Mouse (Mus musculus) forebrain, embryonic 15.5 days (tissue): Measurements from ENCODE around the gene A1cf. TPM values are rescaled to one million over a fixed set of nuclear protein-coding genes. Genes with fewer than 3 reads are reported as not detected.

Source experiments
- ATAC-seq: fragments of 200-750 bp; cut with Nextera tagmentation; replicated peaks from 2 replicates; pipeline ENCODE4 v1.8.0; 2017; ENCODE audit warnings: mild to moderate bottlenecking, moderate TSS enrichment, moderate library complexity
- H3K27ac ChIP-seq: fragments of 300-500 bp; sonication (generic); replicated peaks from 2 replicates; pipeline ENCODE4 v1.5.1; 2015; ENCODE audit warnings: mild to moderate bottlenecking, inconsistent platforms
- H3K27me3 ChIP-seq: fragments of 300-500 bp; sonication (generic); 2 replicates; pipeline ENCODE4 v1.6.1; 2015; ENCODE audit warnings: inconsistent platforms
- H3K36me3 ChIP-seq: fragments of 300-500 bp; sonication (generic); 2 replicates; pipeline ENCODE4 v1.6.1; 2015; ENCODE audit warnings: mild to moderate bottlenecking, inconsistent platforms
- H3K4me1 ChIP-seq: fragments of 300-500 bp; sonication (generic); 2 replicates; pipeline ENCODE4 v1.6.1; 2015; ENCODE audit warnings: inconsistent platforms
- H3K4me2 ChIP-seq: fragments of 300-500 bp; sonication (generic); replicated peaks from 2 replicates; pipeline ENCODE4 v1.6.1; 2015; ENCODE audit warnings: mild to moderate bottlenecking, inconsistent platforms
- H3K4me3 ChIP-seq: fragments of 300-500 bp; sonication (generic); 2 replicates; pipeline ENCODE4 v1.5.1; 2015; ENCODE audit warnings: mild to moderate bottlenecking, inconsistent platforms
- H3K9ac ChIP-seq: fragments of 300-500 bp; sonication (generic); replicated peaks from 2 replicates; pipeline ENCODE4 v1.6.1; 2015; ENCODE audit warnings: mild to moderate bottlenecking, inconsistent platforms
- H3K9me3 ChIP-seq: fragments of 300-500 bp; sonication (generic); 2 replicates; pipeline ENCODE4 v1.6.1; 2016; ENCODE audit warnings: inconsistent platforms
- WGBS: fragments of 180-500 bp; shearing (Covaris S2); methylation state at CpG from one replicate; pipeline ENCODE4 v1.1.7; 2015; ENCODE audit warnings: mixed read lengths; 5-methylcytosine and 5-hydroxymethylcytosine counted together
- polyA plus RNA-seq: library from polyadenylated mRNA; unstranded; fragments of >200 nt; fragmentation: Nextera tagmentation; extraction: Ambion mirVana; gene quantifications from 2 replicates; pipeline ENCODE4 v1.2.1, GENCODE M21; 2015

Gene A1cf
- polyA plus RNA-seq, 1 experiment from 2014 or later, result not detected

DNA sequence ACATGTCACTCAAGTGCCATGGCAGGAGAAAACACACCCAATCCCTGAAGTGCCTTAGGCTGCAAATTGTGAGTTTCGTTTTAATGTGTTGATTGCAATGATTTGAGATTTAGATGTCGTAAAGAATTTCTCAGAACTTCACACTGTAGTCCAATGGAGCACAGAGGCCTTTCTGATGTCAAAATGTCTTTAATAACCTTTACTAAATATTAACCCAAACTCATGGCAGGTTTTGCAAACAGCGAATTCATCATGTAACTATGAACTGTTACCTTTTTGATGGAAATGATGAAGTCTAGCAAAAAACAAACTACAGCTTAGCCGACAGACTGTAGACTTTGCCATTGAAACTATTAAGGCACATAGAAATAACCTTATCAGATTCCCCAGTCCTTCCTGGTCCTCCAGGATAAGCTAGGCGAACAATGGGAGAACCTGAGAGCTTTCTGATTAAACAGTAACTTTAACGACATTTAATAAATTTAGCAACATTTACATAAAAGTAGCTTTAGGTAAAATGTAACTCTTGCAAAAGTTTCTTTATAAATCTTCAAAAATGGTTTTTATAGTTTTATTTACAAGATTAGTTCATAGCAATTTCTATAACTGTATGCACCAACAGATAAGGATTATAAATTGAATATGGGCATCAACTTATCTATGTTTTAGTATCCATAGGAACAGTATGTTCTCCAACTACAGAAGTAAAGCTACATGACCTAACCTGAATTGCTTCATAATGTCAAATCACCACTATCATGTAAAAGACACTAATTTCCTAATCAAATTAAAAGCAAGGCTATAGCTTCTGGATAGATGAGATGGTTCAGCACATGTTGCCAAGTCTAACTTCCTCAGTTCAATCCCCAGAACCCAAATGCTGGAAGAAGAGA lies 22.7 kb downstream of the A1cf start:
- no peak overlapping the region for H3K4me3 ChIP-seq
- H3K27me3 ChIP-seq, result no peaks in the 10 kb centered on the region
- H3K4me1 ChIP-seq, result no peaks in the 10 kb centered on the region
- H3K4me2 ChIP-seq, result no peak overlapping the region
- H3K9me3 ChIP-seq, result no peaks in the 10 kb centered on the region
- 90% methylated on average over 6 of the region's 6 CpGs for WGBS
- no peak overlapping the region for H3K27ac ChIP-seq
- ATAC-seq, result no peak
- H3K36me3 ChIP-seq, result no peaks in the 10 kb centered on the region
- H3K9ac ChIP-seq, result no peak overlapping the region

DNA sequence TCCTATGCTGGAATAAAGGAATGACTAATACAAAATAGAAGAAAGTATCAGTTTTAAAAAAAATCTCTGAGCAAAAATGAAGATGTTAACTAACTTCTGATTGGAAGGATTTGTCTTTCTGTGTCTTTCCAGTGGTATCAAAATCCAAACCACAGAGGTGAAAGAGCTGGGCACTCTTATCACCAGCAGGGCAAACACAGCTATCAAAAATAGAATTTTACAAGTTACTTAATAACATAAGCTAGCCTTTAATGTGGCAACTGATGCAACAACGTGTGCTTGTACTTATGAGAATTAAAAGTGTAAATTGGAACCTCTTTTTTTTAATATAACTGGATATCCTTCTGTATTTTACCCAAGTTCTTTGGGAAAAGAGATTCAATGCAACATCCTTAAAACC lies 27.4 kb downstream of the A1cf start:
- Histone ChIP-seq H3K36me3 (no peaks in the 10 kb centered on the region), H3K9ac (no peak overlapping the region), H3K4me1 (no peaks in the 10 kb centered on the region), H3K4me3 (no peak overlapping the region), H3K4me2 (no peak overlapping the region), H3K9me3 (no peaks in the 10 kb centered on the region), H3K27me3 (no peaks in the 10 kb centered on the region), H3K27ac (no peak overlapping the region)
- 86% methylated on average over 1 of the region's 1 CpGs for WGBS
- no peak for ATAC-seq

DNA sequence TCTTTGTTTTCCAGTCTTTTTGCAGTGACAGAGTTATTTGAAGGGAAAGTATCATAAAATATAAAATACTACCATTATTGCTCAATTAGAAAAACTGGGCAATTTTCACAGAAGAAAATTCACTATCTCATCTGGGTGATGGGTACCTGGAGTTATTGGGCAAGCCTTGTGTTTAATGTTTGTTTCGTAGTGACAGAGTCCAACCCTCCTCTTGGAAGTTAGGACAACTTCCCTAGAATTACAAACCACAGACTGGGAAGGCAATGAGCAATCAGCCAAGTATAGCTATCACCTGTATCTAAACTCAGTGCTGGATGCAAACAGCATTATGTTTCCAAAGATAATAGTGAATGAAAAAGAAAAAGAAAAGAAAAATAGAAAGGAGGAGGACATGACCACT lies 28.1 kb downstream of the A1cf start:
- no peak overlapping the region for H3K4me3 ChIP-seq
- ATAC-seq, result no peak
- H3K4me2 ChIP-seq, result no peak overlapping the region
- H3K4me1 ChIP-seq, result no peaks in the 10 kb centered on the region
- no peaks in the 10 kb centered on the region for H3K36me3 ChIP-seq
- no peaks in the 10 kb centered on the region for H3K27me3 ChIP-seq
- H3K9ac ChIP-seq, result no peak overlapping the region
- 92% methylated on average over 1 of the region's 1 CpGs for WGBS
- H3K9me3 ChIP-seq, result no peaks in the 10 kb centered on the region
- no peak overlapping the region for H3K27ac ChIP-seq

DNA sequence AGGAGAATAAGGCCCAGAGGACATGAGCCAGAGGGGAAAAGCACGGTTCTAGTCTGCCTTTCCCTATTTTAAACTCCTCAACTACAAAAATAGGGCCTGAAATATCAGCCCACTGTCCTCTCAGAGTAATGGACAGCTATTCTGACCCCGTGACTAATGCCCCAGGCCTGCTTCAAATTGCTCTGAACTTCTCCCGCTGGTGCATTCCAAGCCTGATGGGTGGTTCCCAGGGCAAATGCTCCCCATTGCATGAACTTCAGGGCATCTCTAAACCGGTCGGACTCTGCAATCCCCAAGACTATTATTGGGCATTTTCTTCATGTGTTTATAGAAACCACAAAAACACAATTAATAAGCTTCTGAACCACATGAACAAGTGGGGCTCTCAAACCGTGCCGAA lies 37.1 kb downstream of the A1cf start:
- Histone ChIP-seq H3K9ac (no peak overlapping the region), H3K27ac (no peak overlapping the region), H3K4me1 (no peaks in the 10 kb centered on the region), H3K9me3 (no peaks in the 10 kb centered on the region), H3K4me3 (no peak overlapping the region), H3K36me3 (no peaks in the 10 kb centered on the region), H3K27me3 (no peaks in the 10 kb centered on the region), H3K4me2 (no peak overlapping the region)
- ATAC-seq, result no peak
- WGBS, result 77% methylated on average over 7 of the region's 7 CpGs

DNA sequence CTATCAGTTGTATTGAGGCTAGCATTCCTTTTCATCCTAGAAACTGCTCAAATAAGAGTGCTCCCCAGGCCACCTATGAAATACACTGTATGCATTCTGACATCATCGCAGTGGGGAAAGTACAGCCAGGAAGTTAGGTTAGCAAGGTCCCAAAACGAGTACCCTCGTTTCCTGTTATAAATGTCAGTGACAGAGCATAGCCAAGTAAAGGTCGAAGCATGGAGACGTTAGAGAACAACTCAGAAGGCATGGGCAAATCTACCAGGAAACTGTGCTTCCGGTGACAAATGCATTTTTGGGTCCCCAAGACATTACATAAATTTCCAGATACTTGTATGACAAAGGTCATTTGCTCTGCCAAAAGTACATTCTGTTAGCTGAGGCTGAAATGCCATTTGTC lies 41.9 kb downstream of the A1cf start:
- Histone ChIP-seq H3K36me3 (no peaks in the 10 kb centered on the region), H3K9ac (no peak overlapping the region), H3K9me3 (no peaks in the 10 kb centered on the region), H3K4me1 (no peaks in the 10 kb centered on the region), H3K4me3 (no peak overlapping the region), H3K27me3 (no peaks in the 10 kb centered on the region), H3K27ac (no peak overlapping the region), H3K4me2 (no peak overlapping the region)
- ATAC-seq, result no peak
- WGBS, result 86% methylated on average over 6 of the region's 6 CpGs

DNA sequence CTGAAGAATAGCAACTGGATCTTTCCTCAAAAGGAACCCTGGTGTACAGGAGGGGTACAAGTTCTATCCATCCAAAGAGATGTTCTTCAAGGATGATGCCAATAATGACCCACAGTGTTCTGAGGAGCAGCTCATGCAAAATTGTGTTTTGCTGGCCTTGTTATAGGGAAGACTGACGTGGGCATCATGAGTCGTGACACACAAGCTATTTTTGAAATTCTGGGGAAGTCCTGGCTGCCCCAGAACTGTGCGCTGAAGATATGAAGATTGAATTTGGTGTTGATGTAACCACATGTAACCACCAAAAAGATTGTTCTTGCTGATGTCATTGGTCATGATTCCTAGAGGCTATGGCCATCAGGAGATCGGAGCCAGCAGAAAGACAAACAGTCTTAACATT lies 45.4 kb downstream of the A1cf start:
- Histone ChIP-seq H3K4me3 (no peak overlapping the region), H3K4me1 (no peaks in the 10 kb centered on the region), H3K9ac (no peak overlapping the region), H3K27ac (no peak overlapping the region), H3K36me3 (no peaks in the 10 kb centered on the region), H3K9me3 (no peaks in the 10 kb centered on the region), H3K27me3 (no peaks in the 10 kb centered on the region), H3K4me2 (no peak overlapping the region)
- no peak for ATAC-seq
- WGBS, result 93% methylated on average over 4 of the region's 4 CpGs

DNA sequence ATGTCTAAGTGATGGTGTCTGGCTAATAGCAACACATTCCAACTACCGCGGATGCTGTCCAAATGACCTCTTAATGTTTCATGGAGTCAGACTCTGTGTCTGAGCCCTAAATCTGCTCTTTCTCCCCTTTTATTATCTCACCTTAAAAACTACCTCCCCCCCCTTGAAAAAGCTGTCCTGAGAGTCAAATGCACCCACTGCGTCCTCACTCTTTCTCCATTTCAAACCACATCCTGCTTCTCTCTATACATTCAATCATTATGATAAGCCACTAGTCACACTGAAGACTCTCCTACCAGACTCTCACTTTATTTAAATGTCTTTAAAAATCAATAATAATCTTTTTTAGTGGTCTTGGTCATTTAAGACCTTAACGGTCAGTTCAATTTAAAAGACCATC lies 51.8 kb downstream of the A1cf start:
- 96% methylated on average over 4 of the region's 4 CpGs for WGBS
- no peak for ATAC-seq
- H3K36me3 ChIP-seq, result no peaks in the 10 kb centered on the region
- no peak overlapping the region for H3K9ac ChIP-seq
- no peak overlapping the region for H3K4me2 ChIP-seq
- no peaks in the 10 kb centered on the region for H3K4me1 ChIP-seq
- no peak overlapping the region for H3K27ac ChIP-seq
- H3K9me3 ChIP-seq, result no peaks in the 10 kb centered on the region
- no peak overlapping the region for H3K4me3 ChIP-seq
- no peaks in the 10 kb centered on the region for H3K27me3 ChIP-seq

DNA sequence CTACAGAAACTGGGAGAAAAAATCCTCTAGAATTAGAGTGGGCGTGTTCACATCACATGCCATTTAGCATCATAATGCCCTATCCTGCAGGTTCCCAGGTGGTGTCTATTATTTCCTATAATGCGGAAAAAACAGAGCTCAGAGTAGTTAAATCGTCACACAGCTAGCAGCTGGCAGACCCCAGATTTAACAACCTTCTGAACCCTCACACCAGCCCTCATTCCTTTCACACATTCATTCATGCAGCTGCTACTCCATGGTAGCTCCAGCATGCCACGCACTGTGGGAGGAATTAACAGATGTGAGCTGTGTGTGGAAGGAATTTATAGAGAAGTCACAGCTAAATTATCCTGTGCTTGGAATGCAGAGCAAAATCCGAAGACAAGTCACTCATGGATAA lies 53.3 kb downstream of the A1cf start:
- ATAC-seq, result no peak
- Histone ChIP-seq H3K9me3 (no peaks in the 10 kb centered on the region), H3K27me3 (no peaks in the 10 kb centered on the region), H3K36me3 (no peaks in the 10 kb centered on the region), H3K4me3 (no peak overlapping the region), H3K4me2 (no peak overlapping the region), H3K27ac (no peak overlapping the region), H3K4me1 (no peaks in the 10 kb centered on the region), H3K9ac (no peak overlapping the region)
- 39% methylated on average over 5 of the region's 5 CpGs for WGBS

DNA sequence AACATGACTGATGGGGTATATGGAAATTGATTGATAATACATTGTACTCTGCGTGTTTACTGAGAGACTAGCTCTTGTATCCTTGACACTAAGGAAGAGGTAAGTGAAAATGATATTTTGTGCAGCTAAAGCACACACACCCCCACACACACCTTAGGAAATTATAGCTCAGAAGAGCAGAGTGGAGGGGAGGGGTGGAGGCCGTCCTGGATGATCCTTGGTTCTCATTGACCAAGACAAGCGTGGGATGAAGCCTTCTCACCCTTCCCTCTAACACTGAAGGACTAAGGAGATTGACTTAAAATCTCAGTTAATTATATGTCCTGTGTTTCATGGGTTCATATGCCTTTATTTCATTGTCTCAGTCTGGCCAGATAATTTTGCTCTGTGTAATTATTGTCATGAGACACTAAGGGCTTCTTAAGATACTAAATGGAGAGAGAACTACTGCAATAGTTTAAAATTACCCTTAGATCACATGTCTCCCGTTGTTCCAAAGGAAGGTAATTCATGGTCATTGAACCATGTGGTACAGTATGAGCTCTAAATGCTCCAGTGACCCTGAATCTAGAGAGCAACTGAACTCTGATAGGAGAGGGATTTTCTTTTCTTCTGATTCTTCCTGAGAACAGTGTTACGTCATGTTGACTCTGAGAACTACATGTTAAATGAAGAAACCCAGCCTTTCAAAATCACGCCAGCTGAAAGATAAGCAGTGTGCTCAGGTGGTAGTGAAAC lies 55.2 kb downstream of the A1cf start:
- ATAC-seq, result no peak
- Histone ChIP-seq H3K27me3 (no peaks in the 10 kb centered on the region), H3K4me2 (no peak overlapping the region), H3K9me3 (no peaks in the 10 kb centered on the region), H3K9ac (no peak overlapping the region), H3K4me1 (no peaks in the 10 kb centered on the region), H3K27ac (no peak overlapping the region), H3K4me3 (no peak overlapping the region), H3K36me3 (no peaks in the 10 kb centered on the region)
- 74% methylated on average over 6 of the region's 6 CpGs for WGBS

DNA sequence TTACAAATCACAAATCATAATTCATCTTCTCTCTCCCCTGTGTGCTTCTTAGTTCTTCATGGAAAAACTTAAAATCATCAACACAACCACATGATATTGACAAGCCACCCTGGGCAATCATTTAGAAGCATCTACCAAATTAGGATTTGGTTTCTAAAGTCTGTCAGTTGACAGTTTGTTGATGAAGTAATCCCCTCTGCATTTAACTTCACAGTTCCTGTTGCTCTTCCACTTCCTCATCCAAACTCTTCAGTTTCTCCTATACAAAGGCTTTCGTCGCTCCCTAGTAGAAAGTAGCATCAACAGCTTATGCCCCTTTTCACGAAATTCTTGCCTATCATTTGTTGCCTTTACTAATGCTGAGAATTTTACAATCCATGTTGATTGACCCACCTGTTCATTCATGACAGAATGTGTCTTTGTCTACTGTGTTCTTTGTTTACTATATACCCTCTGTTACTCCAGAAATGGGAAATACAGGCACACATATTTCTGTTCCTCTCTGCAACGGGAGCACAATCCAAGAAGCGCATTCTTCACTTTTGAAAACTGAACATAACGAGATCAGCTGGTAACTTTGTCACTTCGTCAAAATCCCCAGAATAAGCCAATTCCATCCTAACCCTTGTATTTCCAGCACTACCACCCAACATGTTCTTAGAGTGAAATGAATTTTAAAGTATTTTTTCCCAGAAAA lies 82.4 kb downstream of the A1cf start:
- Histone ChIP-seq H3K9me3 (no peaks in the 10 kb centered on the region), H3K4me2 (no peak overlapping the region), H3K27me3 (no peaks in the 10 kb centered on the region), H3K4me1 (no peaks in the 10 kb centered on the region), H3K9ac (no peak overlapping the region), H3K27ac (no peak overlapping the region), H3K36me3 (no peaks in the 10 kb centered on the region), H3K4me3 (no peak overlapping the region)
- ATAC-seq, result no peak
- 71% methylated on average over 7 of the region's 7 CpGs for WGBS

DNA sequence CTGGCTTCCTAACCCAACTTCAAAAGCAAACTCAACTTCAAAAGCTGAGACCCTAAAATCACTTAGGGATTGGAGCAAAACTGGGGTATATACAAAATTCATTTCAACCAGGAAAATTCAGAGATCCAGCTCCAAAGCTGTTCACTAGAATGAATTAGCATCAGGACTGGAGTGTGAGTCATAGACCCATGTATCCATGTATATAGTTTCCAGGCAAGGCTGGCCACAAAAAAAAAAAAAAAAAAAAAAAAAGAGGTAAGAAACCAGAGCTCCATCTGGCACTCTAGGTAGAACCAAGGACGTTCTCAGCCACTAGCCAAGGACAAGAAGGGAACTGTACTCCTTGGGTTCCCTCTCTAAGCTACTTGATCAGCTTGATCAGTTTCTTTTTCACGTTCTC lies 85.2 kb downstream of the A1cf start:
- ATAC-seq, result no peak

DNA sequence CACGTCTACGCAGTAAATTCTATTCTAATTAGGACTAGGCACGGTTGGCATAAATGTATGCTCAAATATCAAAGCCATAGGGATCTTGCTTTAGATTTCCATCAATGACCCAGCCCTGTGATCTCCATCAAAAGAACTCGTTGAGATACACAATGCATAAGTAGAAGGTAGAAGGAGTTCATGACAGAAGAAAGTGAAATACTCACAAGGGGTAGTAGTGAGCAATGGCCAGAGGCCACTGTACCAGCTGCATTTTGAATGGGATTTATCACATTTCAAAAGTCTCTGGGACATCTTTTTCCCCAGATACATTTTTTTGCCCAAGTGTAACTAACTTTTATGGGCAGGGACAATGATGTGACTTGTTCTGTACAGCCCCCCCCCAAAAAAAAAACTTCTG lies 85.7 kb downstream of the A1cf start:
- H3K36me3 ChIP-seq, result no peaks in the 10 kb centered on the region
- H3K4me1 ChIP-seq, result no peaks in the 10 kb centered on the region
- H3K4me2 ChIP-seq, result no peak overlapping the region
- no peak overlapping the region for H3K27ac ChIP-seq
- no peak overlapping the region for H3K4me3 ChIP-seq
- H3K9ac ChIP-seq, result no peak overlapping the region
- no peak for ATAC-seq
- no peaks in the 10 kb centered on the region for H3K27me3 ChIP-seq
- no peaks in the 10 kb centered on the region for H3K9me3 ChIP-seq
- 78% methylated on average over 4 of the region's 4 CpGs for WGBS

More for the DNA sequence above, 85.2 kb downstream of the A1cf start:
- 84% methylated on average over 2 of the region's 2 CpGs for WGBS
- Histone ChIP-seq H3K9me3 (no peaks in the 10 kb centered on the region), H3K4me2 (no peak overlapping the region), H3K4me3 (no peak overlapping the region), H3K27ac (no peak overlapping the region), H3K9ac (no peak overlapping the region), H3K36me3 (no peaks in the 10 kb centered on the region), H3K4me1 (no peaks in the 10 kb centered on the region), H3K27me3 (no peaks in the 10 kb centered on the region)
